Mouse (Mus musculus) ES-Bruce4 (cell line): Measurements from ENCODE around the gene Dad1.

Experiments
- CTCF ChIP-seq: IDR thresholded peaks from one replicate; pipeline ENCODE4 v1.8.1; 2011; ENCODE audit warnings: low read depth, low read length
- EP300 ChIP-seq: IDR thresholded peaks from 2 replicates; pipeline ENCODE4 v1.6.1; 2011; ENCODE audit warnings: low read depth, low read length; ENCODE audit not compliant: insufficient read depth
- POLR2A ChIP-seq: IDR thresholded peaks from one replicate; pipeline ENCODE4 v1.8.1; 2011; ENCODE audit warnings: low read length; ENCODE audit not compliant: insufficient read depth

DNA sequence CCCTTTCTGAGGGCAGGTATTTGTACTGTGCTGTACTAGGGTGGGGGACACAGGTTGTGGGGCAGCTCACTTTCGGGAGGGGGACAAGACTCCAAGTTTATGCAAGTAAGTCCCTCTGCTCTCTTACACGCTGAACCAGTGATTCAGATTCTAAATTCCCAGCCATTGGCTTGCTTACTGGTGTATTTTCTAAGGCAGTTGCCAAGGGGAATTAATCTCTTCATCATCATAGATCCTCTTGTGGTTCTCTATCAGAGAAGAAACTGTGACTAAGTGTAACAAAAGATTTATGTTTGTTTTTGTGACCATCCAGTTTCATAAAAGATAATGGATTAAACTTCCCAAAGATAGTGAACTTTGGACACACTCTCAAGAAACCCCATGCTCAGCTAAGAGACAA is 40.2 kb downstream of the Dad1 start:
- TF ChIP-seq CTCF = no peak
- TF ChIP-seq EP300 = no peak
- no peak for TF ChIP-seq POLR2A
